Mouse (Mus musculus): ENCODE data around the gene Asb10. TPM values are rescaled to one million over a fixed set of nuclear protein-coding genes. Genes with fewer than 3 reads are reported as not detected.
A peak's percentile ranks its signal among the peaks of the same experiment; 100 is the strongest.

Gene Asb10
- total and polyA plus RNA-seq, 2 experiments = 0.10 TPM; not detected in 1

DNA sequence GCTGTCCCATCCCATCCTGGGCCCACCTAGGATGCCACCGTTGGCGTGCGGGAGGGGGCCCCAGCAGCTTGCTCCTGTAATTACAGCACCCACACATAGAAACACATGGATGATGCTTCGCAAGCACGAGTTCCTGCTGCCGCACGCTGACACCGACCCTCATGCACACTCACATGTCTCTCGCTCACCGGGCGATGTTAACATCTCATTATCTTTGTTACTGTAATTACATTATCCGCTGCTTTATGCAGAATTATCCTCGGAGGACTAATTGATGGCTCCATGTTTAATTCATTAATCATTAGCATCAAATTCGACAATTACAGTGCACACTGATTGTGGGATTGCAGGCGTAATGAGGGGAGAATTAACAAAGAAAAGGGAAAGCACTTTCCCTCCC lies 45.8 kb downstream of the Asb10 start:
- WGBS = 96% methylated on average over 15 of the region's 15 CpGs
- no peak overlapping the region for H3K27ac ChIP-seq (replicated peaks; ENCODE audit: insufficient read depth, low read depth, low read length)
- TF ChIP-seq POLR2A (IDR thresholded peaks at IDR 0.05; ENCODE audit: extremely low read depth, insufficient read depth, low read length) (no peak), CTCF (IDR thresholded peaks at IDR 0.05; ENCODE audit: low read depth, low read length) (no peak)
- no peak overlapping the region for H3K9ac ChIP-seq (ENCODE audit: low read depth, low read length)
- no peaks in the 10 kb centered on the region for H3K27me3 ChIP-seq (ENCODE audit: control insufficient read depth, insufficient read depth, low read length)
- peaks cover 15% of the 10 kb centered on the region for H3K36me3 ChIP-seq (ENCODE audit: control insufficient read depth, insufficient read depth, low read length)
- no peaks in the 10 kb centered on the region for H3K79me2 ChIP-seq (ENCODE audit: control insufficient read depth, insufficient read depth, low read length)
- H3K4me3 ChIP-seq (ENCODE audit: insufficient read depth, low read depth, low read length) = no peak overlapping the region
- no peaks in the 10 kb centered on the region for H3K4me1 ChIP-seq (ENCODE audit: control insufficient read depth, insufficient read depth, low read length)
- DNase-seq (ENCODE audit: extremely low read depth, low read depth, low spot score) = no peak

DNA sequence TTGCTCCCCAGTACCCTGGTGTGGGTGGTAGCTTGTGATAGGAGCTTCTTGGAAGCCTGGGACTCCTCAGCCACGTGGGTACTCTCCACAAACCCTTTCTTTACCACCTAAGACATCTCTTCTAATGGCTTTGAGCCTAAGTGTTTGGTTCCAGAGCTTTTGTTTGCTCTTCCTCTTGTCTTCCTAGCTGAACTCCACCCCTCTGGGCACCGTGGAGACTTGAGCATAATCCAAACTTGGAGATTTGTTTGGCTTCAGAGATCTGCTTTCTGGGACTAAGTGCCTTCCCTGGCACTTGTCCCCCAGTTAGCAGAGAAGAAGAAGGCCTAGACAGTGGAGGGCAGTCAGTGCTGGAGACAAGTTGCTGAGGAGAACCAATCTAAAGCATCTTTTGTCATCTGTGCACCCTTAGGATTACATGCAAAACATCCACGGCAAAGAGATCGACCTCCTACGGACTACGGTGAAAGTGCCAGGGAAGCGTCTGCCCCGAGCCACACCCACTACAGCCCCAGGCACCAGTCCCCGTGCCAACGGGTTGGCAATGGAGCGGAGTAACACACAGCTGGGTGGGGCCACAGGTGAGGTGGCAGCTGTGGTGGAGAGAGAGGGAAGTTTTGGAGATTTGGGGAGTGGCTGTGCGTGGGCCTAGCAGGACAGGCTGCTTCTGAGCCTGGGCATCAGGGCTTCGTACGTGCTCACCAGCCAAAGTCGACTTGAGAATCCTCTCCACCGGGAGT lies 48.1 kb downstream of the Asb10 start:
- TF ChIP-seq CTCF (IDR thresholded peaks at IDR 0.05; ENCODE audit: low read depth, low read length) (no peak), POLR2A (IDR thresholded peaks at IDR 0.05; ENCODE audit: extremely low read depth, insufficient read depth, low read length) (no peak)
- Histone ChIP-seq H3K9ac (ENCODE audit: low read depth, low read length) (no peak overlapping the region), H3K4me3 (ENCODE audit: insufficient read depth, low read depth, low read length) (no peak overlapping the region), H3K79me2 (ENCODE audit: control insufficient read depth, insufficient read depth, low read length) (no peaks in the 10 kb centered on the region), H3K27me3 (ENCODE audit: control insufficient read depth, insufficient read depth, low read length) (no peaks in the 10 kb centered on the region), H3K36me3 (ENCODE audit: control insufficient read depth, insufficient read depth, low read length) (peaks cover 16% of the 10 kb centered on the region), H3K4me1 (ENCODE audit: control insufficient read depth, insufficient read depth, low read length) (no peaks in the 10 kb centered on the region), H3K27ac (replicated peaks; ENCODE audit: insufficient read depth, low read depth, low read length) (no peak overlapping the region)
- WGBS = 82% methylated on average over 16 of the region's 16 CpGs
- no peak for DNase-seq (ENCODE audit: extremely low read depth, low read depth, low spot score)

DNA sequence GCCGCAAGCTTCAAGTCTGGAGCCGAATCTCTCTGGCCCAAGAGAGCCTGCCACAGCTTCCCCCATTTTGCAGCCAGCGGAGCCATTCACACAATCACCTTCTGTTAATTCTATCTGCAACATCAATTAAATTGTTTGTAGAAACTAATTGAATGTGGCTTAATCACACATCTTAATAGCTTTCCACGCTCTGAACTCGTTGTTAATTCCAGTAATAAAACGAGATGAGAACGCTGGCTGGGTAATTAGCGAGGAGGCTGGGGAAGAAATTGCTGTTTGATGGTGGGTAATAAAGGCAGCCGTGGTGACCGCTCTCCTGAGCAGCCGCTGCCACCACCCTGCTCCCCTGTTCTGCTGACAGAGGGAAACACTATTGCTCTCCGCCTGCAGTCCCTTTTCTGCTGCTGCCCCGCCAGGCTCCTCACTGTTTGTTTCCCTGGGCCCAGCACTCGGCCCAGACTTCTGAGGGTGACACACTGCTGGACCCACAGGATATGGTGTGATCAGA lies 50.3 kb downstream of the Asb10 start:
- peaks cover 16% of the 10 kb centered on the region for H3K36me3 ChIP-seq (ENCODE audit: control insufficient read depth, insufficient read depth, low read length)
- H3K27ac ChIP-seq (replicated peaks; ENCODE audit: insufficient read depth, low read depth, low read length) = no peak overlapping the region
- WGBS = 95% methylated on average over 14 of the region's 14 CpGs
- H3K79me2 ChIP-seq (ENCODE audit: control insufficient read depth, insufficient read depth, low read length) = no peaks in the 10 kb centered on the region
- no peak for TF ChIP-seq POLR2A (IDR thresholded peaks at IDR 0.05; ENCODE audit: extremely low read depth, insufficient read depth, low read length)
- TF ChIP-seq CTCF (IDR thresholded peaks at IDR 0.05; ENCODE audit: low read depth, low read length) = no peak
- H3K27me3 ChIP-seq (ENCODE audit: control insufficient read depth, insufficient read depth, low read length) = no peaks in the 10 kb centered on the region
- no peak for DNase-seq (ENCODE audit: extremely low read depth, low read depth, low spot score)
- no peak overlapping the region for H3K4me3 ChIP-seq (ENCODE audit: insufficient read depth, low read depth, low read length)
- no peak overlapping the region for H3K9ac ChIP-seq (ENCODE audit: low read depth, low read length)
- H3K4me1 ChIP-seq (ENCODE audit: control insufficient read depth, insufficient read depth, low read length) = no peaks in the 10 kb centered on the region; the same call in 1 of the 2 replicates

DNA sequence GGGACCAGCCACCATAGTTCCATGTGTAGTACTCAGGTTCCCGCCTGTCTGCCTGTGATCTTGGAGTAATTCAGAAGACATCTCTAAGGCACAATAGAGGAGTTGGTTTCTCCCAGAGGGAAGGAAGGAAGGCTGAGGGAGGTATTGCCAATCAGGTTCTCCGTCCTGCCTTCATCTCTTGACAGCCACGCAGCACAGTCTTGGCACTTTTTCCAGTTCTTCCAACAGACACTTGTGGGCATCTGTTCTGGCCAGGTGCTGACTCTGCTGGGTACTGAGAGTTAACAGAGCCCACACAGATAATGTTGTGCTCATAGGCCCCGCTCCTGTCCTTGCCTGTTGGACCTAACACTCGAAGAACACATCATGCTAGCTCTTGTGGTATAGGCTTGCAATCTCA lies 54.0 kb downstream of the Asb10 start:
- H3K27ac ChIP-seq (replicated peaks; ENCODE audit: insufficient read depth, low read depth, low read length) = no peak overlapping the region
- DNase-seq (ENCODE audit: extremely low read depth, low read depth, low spot score) = no peak
- no peak overlapping the region for H3K9ac ChIP-seq (ENCODE audit: low read depth, low read length)
- no peaks in the 10 kb centered on the region for H3K27me3 ChIP-seq (ENCODE audit: control insufficient read depth, insufficient read depth, low read length)
- peaks cover 10% of the 10 kb centered on the region for H3K36me3 ChIP-seq (ENCODE audit: control insufficient read depth, insufficient read depth, low read length)
- WGBS = 92% methylated on average over 5 of the region's 5 CpGs
- H3K4me3 ChIP-seq (ENCODE audit: insufficient read depth, low read depth, low read length) = no peak overlapping the region
- H3K4me1 ChIP-seq (ENCODE audit: control insufficient read depth, insufficient read depth, low read length) = peaks cover 10% of the 10 kb centered on the region
- no peaks in the 10 kb centered on the region for H3K79me2 ChIP-seq (ENCODE audit: control insufficient read depth, insufficient read depth, low read length)
- TF ChIP-seq POLR2A (IDR thresholded peaks at IDR 0.05; ENCODE audit: extremely low read depth, insufficient read depth, low read length) (no peak), CTCF (IDR thresholded peaks at IDR 0.05; ENCODE audit: low read depth, low read length) (no peak)

DNA sequence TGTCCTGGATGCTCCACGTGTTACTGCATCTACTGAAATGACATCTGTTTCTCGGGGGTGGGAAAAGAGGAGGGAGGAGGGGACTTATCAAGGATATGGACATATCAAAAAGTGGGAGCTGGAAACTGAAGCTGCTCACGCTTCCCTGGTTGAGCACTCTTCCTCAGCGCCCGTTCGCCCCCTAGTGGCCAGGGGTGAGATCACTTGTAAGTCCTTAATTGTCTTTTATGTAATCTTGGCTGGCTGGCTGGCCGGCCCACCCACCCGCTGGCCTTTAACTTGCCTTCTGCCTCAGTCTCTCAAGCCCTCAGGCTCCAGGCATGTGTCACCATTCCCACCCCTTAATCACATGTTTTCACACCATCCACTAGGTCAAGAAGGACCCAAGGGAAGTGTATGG lies 54.7 kb downstream of the Asb10 start:
- peak; percentile 94 for TF ChIP-seq CTCF (IDR thresholded peaks at IDR 0.05; ENCODE audit: low read depth, low read length)
- TF ChIP-seq POLR2A (IDR thresholded peaks at IDR 0.05; ENCODE audit: extremely low read depth, insufficient read depth, low read length) = no peak
- Histone ChIP-seq H3K36me3 (ENCODE audit: control insufficient read depth, insufficient read depth, low read length) (peaks cover 8% of the 10 kb centered on the region), H3K27me3 (ENCODE audit: control insufficient read depth, insufficient read depth, low read length) (no peaks in the 10 kb centered on the region), H3K79me2 (ENCODE audit: control insufficient read depth, insufficient read depth, low read length) (no peaks in the 10 kb centered on the region), H3K9ac (ENCODE audit: low read depth, low read length) (no peak overlapping the region), H3K4me3 (ENCODE audit: insufficient read depth, low read depth, low read length) (no peak overlapping the region), H3K27ac (replicated peaks; ENCODE audit: insufficient read depth, low read depth, low read length) (no peak overlapping the region), H3K4me1 (ENCODE audit: control insufficient read depth, insufficient read depth, low read length) (peaks cover 10% of the 10 kb centered on the region)
- 7% methylated on average over 8 of the region's 8 CpGs for WGBS
- DNase-seq (ENCODE audit: extremely low read depth, low read depth, low spot score) = peak; percentile 59

DNA sequence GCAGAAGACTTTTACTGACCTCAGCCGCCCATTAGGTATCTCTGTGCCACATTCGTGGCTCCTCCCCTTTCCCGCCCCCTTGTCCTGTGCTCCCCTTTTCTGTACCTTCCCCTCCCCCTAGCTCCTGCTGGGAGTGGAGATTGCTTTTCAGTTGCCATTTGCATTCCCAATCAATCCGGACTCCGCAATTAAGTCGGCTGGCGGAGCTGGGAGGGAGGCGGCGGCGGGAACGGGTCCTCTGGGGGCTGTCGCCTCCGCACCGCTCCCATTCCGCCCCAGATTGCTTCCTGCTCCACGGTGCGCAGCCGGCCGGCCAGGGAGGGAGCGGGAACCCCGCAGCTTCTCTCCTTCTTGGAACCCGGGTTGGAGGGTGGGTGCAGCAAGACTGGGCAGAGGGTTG lies 55.8 kb downstream of the Asb10 start:
- H3K9ac ChIP-seq (ENCODE audit: low read depth, low read length) = peak overlapping the region; percentile 23; the same call in 1 of the 2 replicates
- TF ChIP-seq CTCF (IDR thresholded peaks at IDR 0.05; ENCODE audit: low read depth, low read length) (no peak), POLR2A (IDR thresholded peaks at IDR 0.05; ENCODE audit: extremely low read depth, insufficient read depth, low read length) (no peak)
- peaks cover 10% of the 10 kb centered on the region for H3K4me1 ChIP-seq (ENCODE audit: control insufficient read depth, insufficient read depth, low read length)
- no peak overlapping the region for H3K27ac ChIP-seq (replicated peaks; ENCODE audit: insufficient read depth, low read depth, low read length)
- H3K27me3 ChIP-seq (ENCODE audit: control insufficient read depth, insufficient read depth, low read length) = no peaks in the 10 kb centered on the region
- H3K4me3 ChIP-seq (ENCODE audit: insufficient read depth, low read depth, low read length) = no peak overlapping the region
- 43% methylated on average over 22 of the region's 22 CpGs for WGBS
- peak; percentile 59 for DNase-seq (ENCODE audit: extremely low read depth, low read depth, low spot score)
- peaks cover 3% of the 10 kb centered on the region for H3K36me3 ChIP-seq (ENCODE audit: control insufficient read depth, insufficient read depth, low read length)
- no peaks in the 10 kb centered on the region for H3K79me2 ChIP-seq (ENCODE audit: control insufficient read depth, insufficient read depth, low read length)
